7 mouse cellular contexts compared by ENCODE assay signal in the genomic region with DNA sequence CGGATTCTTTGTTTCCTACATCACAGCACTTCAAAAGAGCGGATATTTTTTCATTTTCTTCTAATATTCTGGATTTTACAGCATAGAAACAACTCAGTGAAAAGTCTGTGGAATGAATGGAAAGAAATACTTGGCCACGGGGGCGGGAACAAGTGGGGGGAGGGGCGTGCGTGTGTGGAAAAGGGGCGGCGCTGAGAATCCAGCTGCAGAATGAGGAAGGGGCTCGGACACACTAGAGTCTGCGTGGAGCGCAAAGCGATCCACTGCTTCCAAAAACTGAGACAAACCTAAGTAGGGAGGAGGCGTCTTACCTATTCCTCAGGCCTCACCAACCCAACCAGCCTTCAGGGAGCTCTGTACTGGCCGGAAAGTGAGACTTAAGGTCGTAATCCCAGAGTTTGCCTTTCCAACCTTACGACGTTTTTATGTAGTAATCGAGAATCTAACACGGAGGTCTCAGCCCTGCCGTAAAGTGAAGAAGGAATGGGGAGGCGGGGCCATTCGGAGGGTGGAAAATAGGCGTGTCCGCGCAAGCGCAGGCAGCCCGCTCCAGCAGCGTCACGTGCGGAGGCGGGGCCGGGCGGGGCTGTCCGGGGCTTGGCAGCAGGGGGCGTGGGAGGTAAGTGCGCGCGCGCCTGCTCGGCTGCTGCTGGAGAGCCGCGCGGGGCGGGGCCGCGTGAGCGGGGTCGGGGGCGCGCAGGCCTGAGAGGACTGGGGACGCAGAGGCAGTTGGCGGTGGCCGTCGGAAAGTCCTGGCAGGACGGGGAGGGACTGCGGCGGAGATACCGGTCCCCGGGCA. TPM values are rescaled to one million over a fixed set of nuclear protein-coding genes. Genes with fewer than 3 reads are reported as not detected.
DNase-seq lines count a peak whose midpoint lies in the region; ATAC-seq lines count a peak whose summit lies in the region.

Gene Senp8, minus strand, starts transcription at position 444 of the 799 bp plus-strand sequence.
Gene Myo9a, plus strand, starts transcription at position 630 of the 799 bp plus-strand sequence.

- H3K27ac ChIP-seq in embryonic facial prominence, embryonic 12.5 days = peak within 1 kb of the TSS; percentile 93
- H3K27ac ChIP-seq in limb, embryonic 11.5 days (replicated peaks; ENCODE audit: low read depth, low read length) = peak within 1 kb of the TSS; percentile 76
- H3K27ac ChIP-seq in midbrain, embryonic 14.5 days (replicated peaks; ENCODE audit: low read depth, low read length) = peak within 1 kb of the TSS; percentile 93

- H3K9ac ChIP-seq in embryonic facial prominence, embryonic 12.5 days = peak within 1 kb of the TSS; percentile 77
- peak within 1 kb of the TSS; percentile 80 for H3K9ac ChIP-seq in limb, embryonic 11.5 days (ENCODE audit: low read length)
- peak within 1 kb of the TSS; percentile 92 for H3K9ac ChIP-seq in midbrain, embryonic 14.5 days (replicated peaks; ENCODE audit: low read length)

- 0 out of 2 replicates have a peak, but pooled peaks cover 3% of the 10 kb centered on the region for H3K4me1 ChIP-seq in embryonic facial prominence, embryonic 12.5 days
- H3K4me1 ChIP-seq in limb, embryonic 11.5 days (ENCODE audit: control insufficient read depth, insufficient read depth, low read length) = no peaks in the 10 kb centered on the region
- peaks cover 19% of the 10 kb centered on the region for H3K4me1 ChIP-seq in midbrain, embryonic 14.5 days (ENCODE audit: control insufficient read depth, insufficient read depth, low read length)

- H3K36me3 ChIP-seq in embryonic facial prominence, embryonic 12.5 days = no peaks in the 10 kb centered on the region
- no peaks in the 10 kb centered on the region for H3K36me3 ChIP-seq in limb, embryonic 11.5 days (ENCODE audit: control insufficient read depth, insufficient read depth, low read length)
- H3K36me3 ChIP-seq in midbrain, embryonic 14.5 days (ENCODE audit: control insufficient read depth, insufficient read depth, low read length) = no peaks in the 10 kb centered on the region

- WGBS in embryonic facial prominence, embryonic 12.5 days = under 1% methylated on average over 59 of the region's 59 CpGs
- under 1% methylated on average over 59 of the region's 59 CpGs for WGBS in limb, embryonic 11.5 days
- WGBS in midbrain, embryonic 14.5 days = under 1% methylated on average over 59 of the region's 59 CpGs

- H3K4me2 ChIP-seq in embryonic facial prominence, embryonic 12.5 days (replicated peaks) = peak within 1 kb of the TSS; percentile 86
- peak within 1 kb of the TSS; percentile 80 for H3K4me2 ChIP-seq in limb, embryonic 11.5 days (ENCODE audit: low read depth, severe bottlenecking)
- peak within 1 kb of the TSS; percentile 76 for H3K4me2 ChIP-seq in midbrain, embryonic 14.5 days (ENCODE audit: low read length)

- H3K4me3 ChIP-seq in embryonic facial prominence, embryonic 12.5 days = peak within 1 kb of the TSS; percentile 74
- H3K4me3 ChIP-seq in limb, embryonic 11.5 days (ENCODE audit: low read depth, low read length) = peak within 1 kb of the TSS; percentile 82
- H3K4me3 ChIP-seq in midbrain, embryonic 14.5 days (replicated peaks; ENCODE audit: low read depth, low read length) = peak within 1 kb of the TSS; percentile 87

- DNase-seq in adrenal gland, postnatal 25 days = peak; percentile 100
- DNase-seq in heart, adult 11 months = peak; percentile 100
- DNase-seq in kidney, adult 18-20 months = peak; percentile 100
- peak; percentile 100 for DNase-seq in limb, embryonic 11.5 days (ENCODE audit: low spot score)
- peak; percentile 99 for DNase-seq in midbrain, embryonic 14.5 days
- peak; percentile 99 to 100 for DNase-seq in spleen, adult 18-20 months

- peak; percentile 94 for ATAC-seq in embryonic facial prominence, embryonic 12.5 days (ENCODE audit: insufficient number of reproducible peaks, insufficient read depth, low FRiP score, low TSS enrichment)
- ATAC-seq in limb, embryonic 11.5 days (ENCODE audit: insufficient number of reproducible peaks, low FRiP score, low TSS enrichment, low read depth) = peak; percentile 95
- peak; percentile 96 for ATAC-seq in midbrain, embryonic 14.5 days (ENCODE audit: low FRiP score, low TSS enrichment)

- no peaks in the 10 kb centered on the region for H3K27me3 ChIP-seq in embryonic facial prominence, embryonic 12.5 days
- no peaks in the 10 kb centered on the region for H3K27me3 ChIP-seq in limb, embryonic 11.5 days (ENCODE audit: control insufficient read depth, insufficient read depth, low read length)
- no peaks in the 10 kb centered on the region for H3K27me3 ChIP-seq in midbrain, embryonic 14.5 days (ENCODE audit: control insufficient read depth, insufficient read depth, low read length)

- no peaks in the 10 kb centered on the region for H3K9me3 ChIP-seq in embryonic facial prominence, embryonic 12.5 days
- no peaks in the 10 kb centered on the region for H3K9me3 ChIP-seq in limb, embryonic 11.5 days (ENCODE audit: control insufficient read depth, low read length)
- no peaks in the 10 kb centered on the region for H3K9me3 ChIP-seq in midbrain, embryonic 14.5 days (ENCODE audit: control insufficient read depth, low read length)

RNA-seq across cellular contexts. Expression of gene Senp8, which starts in this region (rescaled TPM):
- 11.4 and 12.2 TPM in 2 replicates for total RNA-seq in adrenal gland, postnatal 25 days (2021)
- polyA plus RNA-seq in embryonic facial prominence, embryonic 12.5 days (2016; fragmentation: Nextera tagmentation; extraction: Ambion mirVana) = 11.0 and 12.3 TPM in 2 replicates
- polyA plus RNA-seq in limb, embryonic 11.5 days (2014; fragmentation: Nextera tagmentation; extraction: Ambion mirVana) = 20.0 and 20.1 TPM in 2 replicates
- 12.9 and 16.4 TPM in 2 replicates for polyA plus RNA-seq in midbrain, embryonic 14.5 days (2014; fragmentation: Nextera tagmentation; extraction: Ambion mirVana)

RNA-seq across cellular contexts. Expression of gene Myo9a, which starts in this region (rescaled TPM):
- 14.4 and 15.1 TPM in 2 replicates for total RNA-seq in adrenal gland, postnatal 25 days (2021)
- polyA plus RNA-seq in embryonic facial prominence, embryonic 12.5 days (2016; fragmentation: Nextera tagmentation; extraction: Ambion mirVana) = 18.8 and 20.5 TPM in 2 replicates
- 14.1 and 17.7 TPM in 2 replicates for polyA plus RNA-seq in limb, embryonic 11.5 days (2014; fragmentation: Nextera tagmentation; extraction: Ambion mirVana)
- 30.2 and 34.0 TPM in 2 replicates for polyA plus RNA-seq in midbrain, embryonic 14.5 days (2014; fragmentation: Nextera tagmentation; extraction: Ambion mirVana)

Comparison
In these comparisons a context has a peak if more than half of its experiments do, and no peak if none do; other contexts are left out.
1. Peak in every context shown above with its lines: DNase-seq, ATAC-seq, H3K4me3 ChIP-seq and H3K27ac ChIP-seq.